Mouse (Mus musculus) bone marrow, adult 2 months (tissue): ENCODE results near the gene Ankrd54. TPM values are rescaled to one million over a fixed set of nuclear protein-coding genes. Genes with fewer than 3 reads are reported as not detected.
A peak's percentile ranks its signal among the peaks of the same experiment; 100 is the strongest.

Source experiments
- H3K27ac ChIP-seq: fragments of 200-500 bp; 2 replicates; pipeline ENCODE4 v1.5.1; 2012; ENCODE audit warnings: low read depth, mild to moderate bottlenecking, control low read depth, inconsistent platforms, low read length; ENCODE audit not compliant: control insufficient read depth, poor library complexity, insufficient read depth
- H3K4me1 ChIP-seq: fragments of 200-500 bp; 2 replicates; pipeline ENCODE4 v1.6.1; 2011; ENCODE audit warnings: low read length; ENCODE audit not compliant: control insufficient read depth, insufficient read depth
- H3K4me3 ChIP-seq: fragments of 200-500 bp; replicated peaks from 2 replicates; pipeline ENCODE3; 2011; ENCODE audit warnings: mild to moderate bottlenecking, low read depth, low read length, control low read depth; ENCODE audit not compliant: control insufficient read depth
- CTCF ChIP-seq: fragments of 200-500 bp; IDR thresholded peaks from 2 replicates; pipeline ENCODE4 v1.5.1; 2011; ENCODE audit warnings: low read length, control low read depth; ENCODE audit not compliant: control insufficient read depth, insufficient read depth
- POLR2A ChIP-seq: fragments of 200-500 bp; IDR thresholded peaks from 2 replicates; pipeline ENCODE4 v1.6.1; 2011; ENCODE audit warnings: low read depth, mild to moderate bottlenecking, control low read depth, low read length, borderline replicate concordance; ENCODE audit not compliant: control insufficient read depth
- WGBS: fragments of 180-500 bp; shearing (Covaris S2); methylation state at CpG from one replicate; pipeline ENCODE4 v1.1.7; 2018; 5-methylcytosine and 5-hydroxymethylcytosine counted together
- polyA plus RNA-seq: library from polyadenylated mRNA; stranded (reverse); fragments of >200 nt; gene quantifications from 2 replicates; pipeline ENCODE4 v1.2.4, GENCODE M21; 2011; ENCODE audit warnings: low replicate concordance; ENCODE audit not compliant: missing spikeins, insufficient read depth, insufficient read length

The Ankrd54 gene
- polyA plus RNA-seq, 1 experiment = 43.4 TPM

DNA sequence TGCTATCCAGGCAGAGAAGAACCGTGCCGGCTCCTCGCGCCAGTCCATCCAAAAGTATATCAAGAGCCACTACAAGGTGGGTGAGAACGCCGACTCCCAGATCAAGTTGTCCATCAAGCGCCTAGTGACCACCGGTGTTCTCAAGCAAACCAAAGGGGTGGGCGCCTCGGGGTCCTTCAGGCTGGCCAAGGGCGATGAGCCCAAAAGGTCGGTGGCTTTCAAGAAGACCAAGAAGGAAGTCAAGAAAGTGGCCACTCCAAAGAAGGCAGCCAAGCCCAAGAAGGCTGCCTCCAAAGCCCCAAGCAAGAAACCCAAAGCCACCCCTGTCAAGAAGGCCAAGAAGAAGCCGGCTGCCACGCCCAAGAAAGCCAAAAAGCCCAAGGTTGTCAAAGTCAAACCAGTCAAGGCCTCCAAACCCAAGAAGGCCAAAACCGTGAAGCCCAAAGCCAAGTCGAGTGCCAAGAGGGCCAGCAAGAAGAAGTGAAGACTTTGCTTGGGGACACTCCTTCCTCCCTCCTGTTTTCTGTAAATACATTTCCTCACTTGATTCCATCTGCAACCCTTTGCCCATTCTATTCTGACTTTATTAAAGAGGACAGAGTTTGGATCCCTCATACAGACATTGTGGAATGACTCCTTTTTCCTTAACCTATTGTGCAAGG lies 33.7 kb downstream of the Ankrd54 start:
- Histone ChIP-seq H3K27ac (peak overlapping the region; percentile 77), H3K4me1 (no peaks in the 10 kb centered on the region; the same call in 1 of the 2 replicates), H3K4me3 (peak overlapping the region; percentile 70)
- TF ChIP-seq POLR2A (no peak), CTCF (no peak)
- 29% methylated on average over 16 of the region's 16 CpGs for WGBS

DNA sequence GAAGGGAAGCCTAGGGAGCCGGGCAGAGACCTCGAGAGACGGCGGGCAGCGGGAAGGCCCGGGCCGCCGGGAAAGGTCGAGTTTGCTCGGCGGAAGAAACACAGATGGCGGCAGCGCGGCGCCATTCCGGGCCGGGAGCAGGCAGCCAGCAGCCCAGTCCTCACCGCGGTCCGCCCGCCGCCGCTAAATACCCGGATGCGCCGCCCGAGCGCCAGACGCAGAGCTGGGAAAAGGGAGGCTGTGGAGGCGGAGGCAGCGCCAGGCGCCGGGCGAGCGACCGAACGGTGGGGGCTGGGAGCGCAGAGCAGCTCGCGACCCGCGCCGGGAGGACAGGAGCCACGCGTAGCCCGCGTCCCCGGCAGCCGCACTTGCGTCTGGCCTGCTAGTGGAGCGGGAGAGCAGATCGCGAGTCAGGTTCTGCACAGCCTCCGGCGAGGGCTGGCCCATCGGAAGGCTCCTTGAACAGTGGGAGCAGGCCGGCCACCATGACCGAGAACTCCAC lies 34.4 kb downstream of the Ankrd54 start, which contains the start of gene H1f0:
Gene H1f0 (plus strand): TSS at position 214 of the 502 bp plus-strand sequence.
- Histone ChIP-seq H3K4me1 (no peaks in the 10 kb centered on the region; the same call in 1 of the 2 replicates), H3K4me3 (peak within 1 kb of the TSS; percentile 70), H3K27ac (peak within 1 kb of the TSS; percentile 77)
- under 1% methylated on average over 58 of the region's 58 CpGs for WGBS
- no peak for TF ChIP-seq CTCF
- peak; percentile 65; the same call in 1 of the 2 replicates for TF ChIP-seq POLR2A

DNA sequence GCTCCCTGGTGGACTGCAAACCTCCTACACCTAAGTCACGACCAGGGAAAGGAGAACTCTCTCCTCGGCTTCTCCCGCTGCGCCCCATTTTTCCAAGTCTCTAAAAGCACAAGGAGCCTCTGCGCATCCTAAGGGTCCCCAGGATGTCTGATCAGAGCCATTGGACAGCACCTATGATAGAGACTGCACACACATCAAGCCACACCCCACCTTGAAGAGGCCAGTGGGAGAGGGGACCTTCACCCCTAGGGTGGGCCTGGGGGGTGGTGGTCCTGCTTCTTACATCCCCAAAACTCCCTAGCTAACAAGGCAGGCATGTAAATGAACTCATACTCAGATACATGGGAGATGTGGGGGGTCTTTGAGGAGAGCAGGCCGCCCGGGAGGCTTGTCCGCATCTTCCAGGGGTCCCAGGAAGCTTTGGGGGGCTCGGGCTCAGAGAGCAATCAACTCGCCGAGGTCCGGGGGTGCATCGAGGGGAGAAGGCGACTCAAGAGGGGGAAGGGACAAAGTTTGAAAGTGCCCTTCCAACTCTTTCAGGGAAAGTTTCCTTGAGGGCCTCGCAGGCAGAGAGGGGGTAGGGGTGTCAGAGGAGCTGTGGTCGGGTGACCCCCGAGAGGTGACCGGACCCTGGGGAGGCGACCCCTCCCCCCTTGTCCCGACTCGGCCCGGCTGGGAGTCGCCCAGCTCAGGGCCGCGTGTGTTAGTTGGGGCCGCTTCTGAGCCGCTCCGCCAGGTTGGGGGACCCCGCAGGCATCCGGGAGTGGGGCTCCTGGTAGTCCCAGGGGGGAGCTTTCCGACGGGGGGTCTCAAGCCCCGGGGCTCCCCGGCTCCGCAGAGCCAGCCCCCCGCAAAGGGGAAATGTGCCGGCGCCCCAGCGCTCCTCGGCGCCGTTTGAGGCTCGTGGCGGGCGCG lies 35.1 kb downstream of the Ankrd54 start:
- no peaks in the 10 kb centered on the region; the same call in 1 of the 2 replicates for H3K4me1 ChIP-seq
- no peak for TF ChIP-seq CTCF
- TF ChIP-seq POLR2A = no peak
- no peak overlapping the region for H3K4me3 ChIP-seq
- peak overlapping the region; percentile 77; the same call in 1 of the 2 replicates for H3K27ac ChIP-seq
- 11% methylated on average over 46 of the region's 46 CpGs for WGBS

DNA sequence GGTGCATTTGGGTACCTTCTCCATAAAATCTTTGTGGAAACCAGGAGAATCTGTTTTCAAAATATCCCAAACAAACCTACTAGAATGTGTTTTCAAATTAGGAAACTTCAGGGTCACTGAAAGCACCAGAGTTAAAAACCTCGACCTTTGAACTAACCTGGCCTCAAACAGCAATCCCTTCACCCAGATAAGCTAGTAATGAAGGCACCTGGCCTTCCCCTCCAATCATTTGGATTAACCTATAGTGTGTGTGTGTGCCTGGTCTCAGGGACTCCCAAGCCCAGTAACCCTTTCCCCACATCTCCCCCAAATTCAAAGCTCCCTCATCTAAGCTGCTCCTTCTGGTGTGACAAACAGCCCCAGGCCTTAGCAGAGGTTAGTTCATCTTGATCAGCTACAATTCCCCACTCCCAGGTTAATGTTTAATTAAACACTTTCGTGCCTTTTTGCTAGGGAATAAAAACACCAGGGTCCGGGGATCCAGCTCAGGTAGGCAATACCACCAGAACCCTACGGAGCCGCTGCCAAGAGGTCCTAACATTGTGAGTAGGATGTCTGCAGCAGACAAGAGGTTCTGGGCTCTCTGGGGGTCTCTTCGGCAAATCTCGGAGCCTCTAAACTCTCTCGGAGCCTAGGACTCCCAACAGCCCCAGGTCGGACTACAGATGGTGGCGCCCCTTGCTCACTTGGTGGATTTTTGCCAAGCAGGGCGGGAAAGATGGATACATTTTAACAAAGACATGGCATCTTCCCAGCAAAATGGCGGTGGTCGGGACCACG lies 36.0 kb downstream of the Ankrd54 start:
- Histone ChIP-seq H3K4me3 (no peak overlapping the region), H3K27ac (no peak overlapping the region), H3K4me1 (no peaks in the 10 kb centered on the region; the same call in 1 of the 2 replicates)
- 83% methylated on average over 14 of the region's 14 CpGs for whole genome bisulfite sequencing
- TF ChIP-seq CTCF (no peak), POLR2A (no peak)

DNA sequence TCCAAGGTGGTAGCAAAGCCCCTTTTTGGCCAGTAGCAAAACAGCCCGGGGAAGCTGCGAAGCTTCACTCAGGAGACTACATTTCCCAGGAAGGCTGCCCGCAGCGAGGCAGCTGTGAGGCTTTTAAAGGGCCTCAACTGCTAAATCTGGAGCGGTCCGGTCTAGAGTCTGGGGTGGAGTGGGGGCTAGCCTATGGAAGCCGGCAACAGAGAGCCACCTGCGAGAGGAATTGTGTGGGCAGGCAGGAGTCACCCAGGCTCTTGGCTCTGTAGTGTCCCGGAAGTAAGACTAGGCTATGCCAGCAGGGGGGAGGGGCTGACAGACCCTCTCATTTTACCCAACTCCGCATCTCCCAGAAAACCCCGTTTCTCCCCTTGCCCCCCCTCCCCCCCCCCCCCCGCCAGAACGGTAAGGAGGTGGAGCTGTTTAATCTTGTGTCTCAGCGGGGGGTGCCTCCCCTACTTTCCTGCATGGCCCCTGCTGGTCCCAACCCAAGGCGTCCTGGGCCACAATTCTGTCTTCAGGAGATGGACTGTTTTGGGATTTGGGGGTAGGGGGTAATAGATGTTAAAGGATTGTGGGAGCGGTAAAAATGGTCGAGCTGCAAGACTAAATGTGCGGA lies 36.9 kb downstream of the Ankrd54 start:
- Histone ChIP-seq H3K4me3 (no peak overlapping the region), H3K27ac (no peak overlapping the region), H3K4me1 (no peaks in the 10 kb centered on the region; the same call in 1 of the 2 replicates)
- 34% methylated on average over 18 of the region's 18 CpGs for WGBS
- TF ChIP-seq POLR2A = no peak
- no peak for TF ChIP-seq CTCF

DNA sequence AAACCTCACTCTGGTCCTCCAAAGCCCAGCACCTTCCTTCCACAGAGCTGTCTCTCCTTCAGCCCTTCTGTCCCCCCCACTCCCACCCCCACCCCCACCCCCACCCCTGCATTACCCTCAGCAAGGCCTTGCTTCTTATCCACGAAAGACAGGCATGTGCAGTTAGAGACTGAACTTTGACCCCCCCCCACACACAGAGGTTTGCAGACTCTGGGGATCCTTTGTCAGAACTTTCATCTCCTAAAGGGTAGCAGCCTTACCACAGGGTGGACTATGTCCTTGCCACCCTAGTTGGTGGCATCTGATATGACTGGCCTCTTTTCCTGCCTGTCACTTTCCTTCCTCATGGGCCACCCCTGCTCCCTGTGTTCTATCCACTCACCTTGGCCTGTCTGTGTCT lies 39.3 kb downstream of the Ankrd54 start:
- WGBS = 67% methylated on average over 1 of the region's 1 CpGs
- TF ChIP-seq POLR2A = no peak
- TF ChIP-seq CTCF = no peak
- Histone ChIP-seq H3K4me1 (no peaks in the 10 kb centered on the region), H3K4me3 (no peak overlapping the region), H3K27ac (no peak overlapping the region)

DNA sequence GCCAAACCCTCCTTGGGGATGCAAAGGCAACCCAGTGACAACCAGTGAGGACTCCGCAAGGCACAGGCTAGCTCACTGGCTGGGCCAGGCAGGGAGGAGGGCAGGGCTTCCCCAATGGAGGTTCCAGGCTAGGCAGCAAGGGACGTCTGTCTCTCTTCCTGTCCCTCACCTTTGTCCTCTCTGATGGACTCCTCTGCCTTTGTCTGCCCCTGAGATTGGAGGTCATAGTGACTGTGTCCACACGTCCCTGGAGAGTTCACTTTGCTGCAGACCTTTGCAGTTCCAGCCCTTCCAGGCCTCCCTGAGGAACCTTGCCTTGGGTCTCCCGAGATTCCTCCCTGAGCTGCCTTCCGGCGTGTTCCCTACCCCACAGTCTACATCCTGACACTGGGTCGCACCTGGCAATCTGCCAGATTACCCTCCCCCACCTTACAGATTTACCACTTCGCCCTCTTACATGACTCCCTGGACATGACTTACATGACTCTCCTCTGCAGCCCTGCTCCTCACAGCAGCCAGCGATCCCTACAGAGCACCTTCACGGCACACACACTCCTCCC lies 39.9 kb downstream of the Ankrd54 start:
- Histone ChIP-seq H3K4me1 (no peaks in the 10 kb centered on the region), H3K4me3 (no peak overlapping the region), H3K27ac (no peak overlapping the region)
- TF ChIP-seq POLR2A = no peak
- 73% methylated on average over 10 of the region's 10 CpGs for WGBS
